Mouse (Mus musculus): Measurements from ENCODE around the gene Nck2.

- TF ChIP-seq POLR2A (IDR thresholded peaks at IDR 0.05; ENCODE audit: low read depth, low read length) (no peak), CTCF (IDR thresholded peaks at IDR 0.05; ENCODE audit: borderline replicate concordance, insufficient read depth, low read length) (no peak)
Measured at GRCm38 (mm10) chr1:43413298-43413697, 31.1 kb upstream of the Nck2 start.
